Mouse (Mus musculus): ENCODE measurements around the gene Ppp1cb. TPM values are rescaled to one million over a fixed set of nuclear protein-coding genes. Genes with fewer than 3 reads are reported as not detected.

Gene Ppp1cb
- polyA plus RNA-seq, 1 experiment = 585 TPM

GRCm38 (mm10) chr5:32473029-32473352 is 14.3 kb downstream of the Ppp1cb start:
- no peak overlapping the region for H3K4me3 ChIP-seq (ENCODE audit: insufficient read depth, low read depth, low read length)
- no peak overlapping the region for H3K27ac ChIP-seq (replicated peaks; ENCODE audit: low read depth, low read length)
- peaks cover 16% of the 10 kb centered on the region for H3K4me1 ChIP-seq (ENCODE audit: control insufficient read depth, insufficient read depth, insufficient read length, low read length)

- Histone ChIP-seq H3K27ac (replicated peaks; ENCODE audit: low read depth, low read length) (no peak overlapping the region), H3K4me1 (ENCODE audit: control insufficient read depth, insufficient read depth, insufficient read length, low read length) (peaks cover 11% of the 10 kb centered on the region), H3K4me3 (ENCODE audit: insufficient read depth, low read depth, low read length) (no peak overlapping the region)
Observed at GRCm38 (mm10) chr5:32476501-32476900, 17.9 kb downstream of the Ppp1cb start.

GRCm38 (mm10) chr5:32478972-32479371 is 20.3 kb downstream of the Ppp1cb start:
- Histone ChIP-seq H3K27ac (replicated peaks; ENCODE audit: low read depth, low read length) (no peak overlapping the region), H3K4me3 (ENCODE audit: insufficient read depth, low read depth, low read length) (no peak overlapping the region), H3K4me1 (ENCODE audit: control insufficient read depth, insufficient read depth, insufficient read length, low read length) (peaks cover 5% of the 10 kb centered on the region)

- no peaks in the 10 kb centered on the region for H3K4me1 ChIP-seq (ENCODE audit: control insufficient read depth, insufficient read depth, insufficient read length, low read length)
- no peak overlapping the region for H3K27ac ChIP-seq (replicated peaks; ENCODE audit: low read depth, low read length)
- no peak overlapping the region for H3K4me3 ChIP-seq (ENCODE audit: insufficient read depth, low read depth, low read length)
Observed at GRCm38 (mm10) chr5:32485430-32485829, 26.8 kb downstream of the Ppp1cb start.

GRCm38 (mm10) chr5:32488044-32488443 is 29.4 kb downstream of the Ppp1cb start:
- no peak overlapping the region for H3K27ac ChIP-seq (replicated peaks; ENCODE audit: low read depth, low read length)
- no peak overlapping the region for H3K4me3 ChIP-seq (ENCODE audit: insufficient read depth, low read depth, low read length)
- H3K4me1 ChIP-seq (ENCODE audit: control insufficient read depth, insufficient read depth, insufficient read length, low read length) = no peaks in the 10 kb centered on the region

- Histone ChIP-seq H3K27ac (replicated peaks; ENCODE audit: low read depth, low read length) (no peak overlapping the region), H3K4me1 (ENCODE audit: control insufficient read depth, insufficient read depth, insufficient read length, low read length) (peaks cover 3% of the 10 kb centered on the region; the same call in 1 of the 2 replicates), H3K4me3 (ENCODE audit: insufficient read depth, low read depth, low read length) (no peak overlapping the region)
Observed at GRCm38 (mm10) chr5:32494084-32494700, 35.5 kb downstream of the Ppp1cb start.

- Histone ChIP-seq H3K4me3 (ENCODE audit: insufficient read depth, low read depth, low read length) (no peak overlapping the region), H3K4me1 (ENCODE audit: control insufficient read depth, insufficient read depth, insufficient read length, low read length) (no peaks in the 10 kb centered on the region), H3K27ac (replicated peaks; ENCODE audit: low read depth, low read length) (no peak overlapping the region)
Observed at GRCm38 (mm10) chr5:32508766-32509165, 50.1 kb downstream of the Ppp1cb start.

GRCm38 (mm10) chr5:32520381-32520780 is 61.7 kb downstream of the Ppp1cb start:
- no peak overlapping the region for H3K27ac ChIP-seq (replicated peaks; ENCODE audit: low read depth, low read length)
- no peak overlapping the region for H3K4me3 ChIP-seq (ENCODE audit: insufficient read depth, low read depth, low read length)
- no peaks in the 10 kb centered on the region for H3K4me1 ChIP-seq (ENCODE audit: control insufficient read depth, insufficient read depth, insufficient read length, low read length)

GRCm38 (mm10) chr5:32549449-32549848 is 90.8 kb downstream of the Ppp1cb start:
- Histone ChIP-seq H3K4me1 (ENCODE audit: control insufficient read depth, insufficient read depth, insufficient read length, low read length) (no peaks in the 10 kb centered on the region), H3K4me3 (ENCODE audit: insufficient read depth, low read depth, low read length) (no peak overlapping the region), H3K27ac (replicated peaks; ENCODE audit: low read depth, low read length) (no peak overlapping the region)

GRCm38 (mm10) chr5:32564697-32565096 is 106.1 kb downstream of the Ppp1cb start:
- Histone ChIP-seq H3K4me1 (ENCODE audit: control insufficient read depth, insufficient read depth, insufficient read length, low read length) (no peaks in the 10 kb centered on the region), H3K4me3 (ENCODE audit: insufficient read depth, low read depth, low read length) (no peak overlapping the region)

More at GRCm38 (mm10) chr5:32564697-32565096, 106.1 kb downstream of the Ppp1cb start:
- no peak overlapping the region for H3K27ac ChIP-seq (replicated peaks; ENCODE audit: low read depth, low read length)

Other genes starting within 250 kb of the Ppp1cb start
- not detected in 2 replicates for gene Plb1, start 226.1 kb upstream of the Ppp1cb start, polyA plus RNA-seq (2012; ENCODE audit: insufficient read depth, insufficient read length, missing spikeins)
- 13.1 and 15.0 TPM in 2 replicates for gene Yes1, start 152.3 kb downstream of the Ppp1cb start, polyA plus RNA-seq (2012; ENCODE audit: insufficient read depth, insufficient read length, missing spikeins)

Data from brown adipose tissue, adult 24 weeks (tissue).